ENCODE assay signal across 24 mouse cellular contexts in genomic region chr16:52413714-52414113, GRCm38 (mm10).
"Had no signal": no experiment of that assay in that cellular context is flagged by ENCODE, and none has a peak within 500 bp of the region (broad histone marks: within the 10 kb centered on the region; RNA-seq: fewer than 3 reads in every experiment).

No protein-coding gene starts in this region.

- H3K9me3 ChIP-seq: liver, embryonic 13.5 days; liver, embryonic 15.5 days; lung, embryonic 15.5 days; megakaryocyte, embryonic 14.5 days; midbrain, embryonic 12.5 days; neural tube, embryonic 12.5 days; stomach, embryonic 15.5 days had no signal

- H3K4me2 ChIP-seq: liver, embryonic 11.5 days; liver, embryonic 13.5 days; liver, embryonic 15.5 days; lung, embryonic 15.5 days; midbrain, embryonic 12.5 days; neural tube, embryonic 12.5 days; stomach, embryonic 15.5 days had no signal

- H3K36me3 ChIP-seq: liver, embryonic 13.5 days; liver, embryonic 15.5 days; lung, embryonic 15.5 days; midbrain, embryonic 12.5 days; neural tube, embryonic 12.5 days; stomach, embryonic 15.5 days had no signal

- H3K9ac ChIP-seq: liver, embryonic 13.5 days; liver, embryonic 15.5 days; liver, postnatal 0 days; lung, embryonic 15.5 days; midbrain, embryonic 12.5 days; neural tube, embryonic 12.5 days; stomach, embryonic 15.5 days had no signal

- H3K27ac ChIP-seq: liver, embryonic 13.5 days; liver, embryonic 15.5 days; lung, embryonic 15.5 days; macrophage; midbrain, embryonic 12.5 days; neural tube, embryonic 12.5 days; stomach, embryonic 15.5 days; stomach, postnatal 0 days had no signal

- DNase-seq: liver, embryonic 13.5 days; liver, postnatal 0 days; lung, adult 2 months; lung, postnatal 14 days; lung, postnatal 36 days; midbrain, embryonic 14.5 days; retina, postnatal 1 day; right cerebral cortex, adult 18-20 months; right cerebral cortex, postnatal 4 days; spleen, adult 18-20 months; thymus, adult 2 months; thymus, postnatal 25 days; thymus, postnatal 4 days had no signal

- H3K4me1 ChIP-seq: lung, embryonic 15.5 days; megakaryocyte, embryonic 14.5 days; midbrain, embryonic 12.5 days; neural tube, embryonic 12.5 days; stomach, embryonic 15.5 days had no signal

- ATAC-seq: liver, postnatal 0 days; lung, postnatal 0 days; midbrain, embryonic 16.5 days had no signal

- H3K27me3 ChIP-seq: liver, embryonic 13.5 days; liver, embryonic 15.5 days; lung, embryonic 15.5 days; megakaryocyte, embryonic 14.5 days; midbrain, embryonic 12.5 days; neural tube, embryonic 12.5 days; stomach, embryonic 15.5 days had no signal

- H3K4me3 ChIP-seq: liver, embryonic 13.5 days; liver, embryonic 15.5 days; lung, embryonic 15.5 days; megakaryocyte, embryonic 14.5 days; midbrain, embryonic 12.5 days; neural tube, embryonic 12.5 days; stomach, embryonic 15.5 days had no signal
